Mouse (Mus musculus): ENCODE data around the gene Dnajb9. TPM values are rescaled to one million over a fixed set of nuclear protein-coding genes. Genes with fewer than 3 reads are reported as not detected.

Dnajb9 gene
- 62.1 TPM for polyA plus RNA-seq (2015; fragmentation: Illumina TruSeq; extraction: RNeasy Lipid Tissue Mini Kit (QIAGEN cat#74804); ENCODE audit: low read depth, low replicate concordance)

GRCm38 (mm10) chr12:44209824-44210752 is at the start of gene Dnajb9:
Gene Dnajb9 (minus strand): TSS chr12:44210326.

GRCm38 (mm10) chr12:44221070-44221469 is 10.9 kb upstream of the Dnajb9 start, which contains the start of gene Pnpla8:
Gene Pnpla8 (plus strand): TSS chr12:44221370.

Other genes with a start within 250 kb of the Dnajb9 start
- gene Pnpla8, start 11.0 kb upstream of the Dnajb9 start, polyA plus RNA-seq (2015; fragmentation: Illumina TruSeq; extraction: RNeasy Lipid Tissue Mini Kit (QIAGEN cat#74804); ENCODE audit: low read depth, low replicate concordance): 125 TPM
- 256 TPM for gene Nrcam, start 118.6 kb upstream of the Dnajb9 start, polyA plus RNA-seq (2015; fragmentation: Illumina TruSeq; extraction: RNeasy Lipid Tissue Mini Kit (QIAGEN cat#74804); ENCODE audit: low read depth, low replicate concordance)

Measured in brain, adult 10 weeks (tissue).